Mouse (Mus musculus): ENCODE measurements around the gene Klhl40. TPM values are rescaled to one million over a fixed set of nuclear protein-coding genes. Genes with fewer than 3 reads are reported as not detected.

Klhl40 gene
- total RNA-seq, 2 experiments from 2014 or later, result 113 to 118 TPM

DNA sequence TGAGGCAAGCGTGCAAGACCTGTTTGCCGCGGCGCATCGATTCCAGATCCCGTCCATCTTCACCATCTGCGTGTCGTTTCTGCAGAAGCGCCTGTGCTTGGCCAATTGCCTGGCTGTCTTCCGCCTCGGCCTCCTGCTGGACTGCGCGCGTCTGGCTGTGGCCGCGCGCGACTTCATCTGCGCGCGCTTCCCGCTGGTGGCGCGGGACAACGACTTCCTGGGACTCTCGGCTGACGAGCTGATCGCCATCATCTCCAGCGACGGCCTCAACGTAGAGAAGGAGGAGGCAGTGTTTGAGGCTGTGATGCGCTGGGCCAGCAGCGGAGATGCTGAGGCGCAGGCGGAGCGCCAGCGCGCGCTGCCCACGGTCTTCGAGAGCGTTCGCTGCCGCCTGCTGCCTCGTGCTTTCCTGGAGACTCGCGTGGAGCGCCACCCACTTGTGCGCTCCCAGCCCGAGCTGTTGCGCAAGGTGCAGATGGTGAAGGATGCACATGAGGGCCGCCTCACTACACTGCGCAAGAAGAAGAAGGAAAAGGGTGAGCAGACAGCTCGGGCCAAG, 738 bp downstream of the Klhl40 start:
- peak; percentile 71 for DNase-seq

DNA sequence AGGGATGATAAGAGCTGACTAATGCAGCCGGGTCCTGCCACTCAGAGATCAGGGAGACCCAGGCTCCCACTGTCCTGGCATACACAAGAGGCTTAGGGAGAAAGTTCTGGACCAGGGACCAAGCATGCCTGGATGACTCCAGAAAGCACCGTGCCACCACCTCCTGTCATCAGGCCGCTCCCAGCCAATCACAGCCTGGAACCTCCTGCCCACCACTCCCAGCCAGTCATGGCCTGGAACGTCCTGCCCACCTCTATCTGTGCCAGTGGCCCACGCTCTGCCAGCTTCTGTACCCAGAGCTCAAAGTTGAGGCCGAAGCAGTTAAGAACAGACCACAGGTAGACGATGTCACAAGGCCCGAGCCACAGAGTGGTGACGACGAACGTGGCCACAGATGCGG, 7.4 kb downstream of the Klhl40 start:
- DNase-seq, result no peak

DNA sequence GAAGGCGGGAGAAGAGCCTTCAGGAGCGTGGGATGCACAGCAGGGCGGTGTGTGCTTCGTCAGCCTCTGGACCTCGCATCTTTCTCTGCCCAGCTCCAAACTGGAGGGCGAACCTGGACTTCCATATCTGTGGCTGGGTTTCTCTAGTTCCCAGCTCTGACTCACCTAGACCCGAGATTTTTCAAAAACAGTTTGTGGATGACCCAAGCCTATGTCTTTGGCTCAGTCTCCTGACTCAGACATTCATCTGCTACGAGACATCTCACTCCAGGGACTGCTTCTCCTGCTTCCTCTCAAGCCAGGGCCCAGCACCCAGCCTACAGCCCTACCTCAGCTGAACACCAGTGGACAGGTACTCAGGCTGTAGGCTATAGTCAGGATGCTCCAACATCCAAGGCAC, 7.9 kb downstream of the Klhl40 start:
- DNase-seq, result no peak

DNA sequence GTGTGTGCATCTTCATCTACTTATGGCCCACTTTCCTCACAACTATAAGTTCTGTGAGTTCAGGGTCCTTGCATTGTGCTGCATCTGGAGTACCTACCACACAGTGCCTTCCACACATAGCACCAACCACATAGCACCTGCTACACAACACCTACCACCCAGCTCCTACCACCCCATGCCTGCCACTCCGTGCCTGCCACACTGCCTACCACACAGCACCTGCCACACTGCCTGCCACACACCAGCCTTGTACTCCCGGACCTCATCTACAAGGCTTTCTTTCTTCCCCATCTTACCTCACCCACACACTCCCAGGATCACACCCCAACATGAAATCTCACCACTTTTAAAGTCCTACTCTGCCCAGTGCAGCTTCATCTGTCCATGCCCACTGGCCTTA, 9.0 kb downstream of the Klhl40 start:
- no peak for DNase-seq

- DNase-seq, result peak; percentile 93
Measured at GRCm38 (mm10) chr9:121791206-121791605, 13.8 kb downstream of the Klhl40 start.

- peak; percentile 72 for DNase-seq
Measured at GRCm38 (mm10) chr9:121791757-121792521, 14.5 kb downstream of the Klhl40 start, which contains the start of gene Hhatl. Gene Hhatl, minus strand, starts transcription at chr9:121792507.

- no peak for DNase-seq
Measured at GRCm38 (mm10) chr9:121794972-121795539, 17.6 kb downstream of the Klhl40 start.

DNA sequence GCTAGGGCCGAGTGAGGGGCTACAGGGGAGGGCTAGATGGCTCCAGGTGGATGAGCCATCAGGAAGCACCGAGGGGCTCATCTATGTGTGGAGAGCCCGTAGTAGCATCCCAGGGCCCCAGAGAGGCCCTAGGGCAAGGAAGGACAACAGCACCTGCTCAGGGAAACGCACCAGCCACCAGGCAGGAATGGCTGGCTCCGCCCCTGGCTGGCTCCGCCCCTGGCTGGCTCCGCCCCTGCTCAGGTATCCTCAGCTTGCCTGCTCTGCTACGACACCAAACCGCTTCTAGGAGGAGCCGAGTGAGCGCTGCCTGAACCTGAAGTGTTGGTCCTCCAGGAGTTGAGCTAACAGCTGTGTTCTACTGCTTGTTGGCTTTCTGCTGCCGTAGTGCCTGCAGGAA, 20.3 kb downstream of the Klhl40 start:
- no peak for DNase-seq

GRCm38 (mm10) chr9:121798887-121799520, 21.6 kb downstream of the Klhl40 start:
- no peak for DNase-seq

DNA sequence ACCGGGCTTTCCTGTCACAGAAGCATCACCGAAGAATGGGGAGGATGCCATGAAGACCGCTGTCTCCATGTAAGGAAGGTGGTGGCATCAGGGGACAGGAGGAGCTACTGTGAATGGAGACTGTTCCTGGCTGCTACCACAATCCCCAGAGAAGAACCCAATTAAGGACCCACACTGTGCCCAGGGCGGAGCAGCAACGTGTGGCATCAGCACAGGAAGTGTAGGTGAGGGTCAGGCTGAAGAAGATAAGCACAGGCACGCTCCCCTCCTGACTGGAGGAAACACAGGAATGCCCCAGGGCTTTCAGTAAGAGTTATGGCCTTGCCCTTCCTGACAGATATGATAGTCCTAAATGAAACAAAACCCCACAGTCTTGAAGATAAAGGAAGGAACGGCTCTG, 25.3 kb downstream of the Klhl40 start:
- no peak for DNase-seq

DNA sequence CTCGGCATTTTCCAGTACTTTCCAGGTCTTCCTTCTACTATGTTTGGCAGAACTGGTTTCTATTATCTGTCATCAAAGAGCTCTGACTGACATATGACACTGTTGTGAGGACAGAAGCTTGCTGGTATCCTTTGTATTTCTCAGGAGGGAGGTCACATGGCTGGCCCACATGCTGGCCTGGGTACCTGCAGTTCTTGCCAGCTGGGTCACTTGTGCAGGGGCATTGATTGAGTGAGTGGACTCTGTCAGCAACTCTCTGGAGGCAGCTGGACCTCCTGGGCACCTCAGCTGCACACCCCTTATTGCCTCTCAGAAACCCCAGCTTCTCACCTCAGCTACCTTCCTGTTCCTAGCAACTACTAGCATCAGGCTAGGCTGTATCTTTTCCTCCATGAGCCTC, 30.1 kb downstream of the Klhl40 start:
- DNase-seq, result no peak

- DNase-seq, result no peak
Measured at GRCm38 (mm10) chr9:121807947-121808346, 30.5 kb downstream of the Klhl40 start.

DNA sequence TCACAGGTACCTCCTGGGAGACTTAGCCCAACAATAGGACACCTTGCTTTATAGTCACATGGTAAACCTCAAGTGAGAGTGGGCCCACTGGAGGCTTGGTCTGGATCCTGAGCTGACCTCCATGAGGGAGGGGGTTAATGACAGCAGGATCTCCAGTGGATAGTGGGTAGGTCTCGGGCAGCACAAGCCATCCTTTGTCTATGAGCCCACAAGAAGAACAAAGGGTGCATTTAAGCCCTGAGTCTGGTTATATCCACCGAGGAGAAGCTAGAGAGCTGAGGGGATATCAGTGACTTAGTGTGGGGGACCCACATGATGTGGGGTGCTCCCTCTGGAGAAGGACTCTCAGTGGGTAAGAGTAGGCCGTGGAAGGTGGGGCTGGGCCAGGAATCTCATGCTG, 31.1 kb downstream of the Klhl40 start:
- DNase-seq, result no peak

DNA sequence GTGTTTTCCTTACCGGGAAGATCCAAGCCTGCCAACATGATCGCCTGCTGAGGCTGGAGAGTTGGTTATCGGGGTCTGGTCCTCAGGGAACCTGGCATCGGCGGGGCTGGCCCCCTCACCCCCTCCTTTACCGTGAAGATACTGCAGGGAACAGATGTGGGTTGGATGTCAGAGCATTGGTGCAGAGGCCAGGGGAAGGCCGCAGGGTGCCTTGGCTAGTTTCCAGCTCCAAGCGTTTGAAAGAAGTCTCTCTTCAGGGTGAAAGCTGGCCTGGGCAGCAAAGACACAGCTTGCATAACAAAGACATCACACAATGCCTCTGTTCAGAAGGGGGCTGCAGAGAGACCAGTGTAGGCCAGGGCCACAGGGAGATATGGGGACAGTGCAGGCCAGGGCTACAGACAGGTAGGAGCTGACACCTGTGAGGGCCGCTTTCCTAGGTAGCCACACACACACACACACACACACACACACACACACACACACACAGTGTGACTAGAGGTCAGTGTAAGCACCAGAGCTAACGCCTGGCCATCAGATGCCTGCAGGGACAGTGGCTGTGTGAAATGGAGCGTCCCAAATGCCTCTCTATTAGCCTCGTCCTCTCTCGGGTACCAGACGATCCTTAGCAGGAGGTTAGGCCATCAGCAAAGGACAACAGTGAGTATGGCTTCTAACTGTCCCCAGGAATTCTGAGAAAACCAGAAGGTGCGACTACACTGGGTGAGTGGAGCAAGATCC, 32.8 kb downstream of the Klhl40 start:
- DNase-seq, result no peak

DNA sequence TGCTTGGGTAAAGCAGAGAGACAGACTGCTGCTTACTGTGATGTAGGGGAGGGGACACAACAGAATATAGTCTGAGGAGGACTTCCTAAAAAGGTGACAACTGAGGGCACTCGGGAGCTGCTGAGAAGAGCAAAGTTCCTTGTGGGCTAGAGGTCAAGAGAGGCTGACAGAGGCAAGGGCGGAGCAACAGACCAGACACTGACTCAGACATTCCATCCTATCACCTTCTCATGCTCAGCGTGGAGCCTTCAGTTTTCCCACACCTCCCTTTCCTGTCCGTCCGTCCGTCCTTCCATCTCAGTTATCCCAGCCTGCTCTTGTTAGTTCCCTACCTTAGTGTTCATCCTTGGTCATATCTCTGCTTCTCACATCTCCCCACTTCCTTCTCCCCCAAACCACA, 37.8 kb downstream of the Klhl40 start:
- no peak for DNase-seq

DNA sequence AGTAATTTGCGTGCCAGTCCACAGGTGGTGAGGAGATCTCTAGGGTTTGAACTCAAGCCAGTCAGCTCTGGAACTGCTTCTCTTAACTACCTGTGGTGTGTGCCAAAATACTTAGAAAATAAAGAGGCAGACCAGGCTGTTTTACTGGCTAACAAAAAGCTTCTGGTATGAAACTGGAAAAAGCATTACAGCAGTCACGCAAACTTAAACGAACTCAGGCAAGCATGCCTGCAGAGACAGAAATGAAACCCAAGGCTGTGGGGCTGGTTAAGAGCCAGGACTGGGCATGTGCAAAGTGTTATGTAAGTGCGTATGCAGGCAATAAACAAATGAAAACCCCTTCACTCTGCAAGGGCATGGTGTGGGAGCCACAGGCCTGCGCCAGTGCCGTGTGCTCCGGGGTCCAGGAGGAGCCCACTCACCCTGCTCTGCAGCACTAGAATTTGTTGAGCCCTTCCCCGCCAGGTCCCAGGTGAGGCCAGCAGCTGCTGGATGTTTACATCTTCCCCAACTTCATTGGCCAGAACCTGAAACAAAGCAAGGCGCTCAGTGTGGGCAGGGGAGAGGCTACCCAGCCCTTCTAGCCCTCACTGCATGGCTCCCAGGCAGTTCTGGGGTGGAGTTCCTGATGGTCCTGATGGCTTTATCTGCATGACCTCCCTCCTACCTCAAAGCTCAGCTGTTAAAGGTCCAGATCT, 41.8 kb downstream of the Klhl40 start:
- no peak for DNase-seq

DNA sequence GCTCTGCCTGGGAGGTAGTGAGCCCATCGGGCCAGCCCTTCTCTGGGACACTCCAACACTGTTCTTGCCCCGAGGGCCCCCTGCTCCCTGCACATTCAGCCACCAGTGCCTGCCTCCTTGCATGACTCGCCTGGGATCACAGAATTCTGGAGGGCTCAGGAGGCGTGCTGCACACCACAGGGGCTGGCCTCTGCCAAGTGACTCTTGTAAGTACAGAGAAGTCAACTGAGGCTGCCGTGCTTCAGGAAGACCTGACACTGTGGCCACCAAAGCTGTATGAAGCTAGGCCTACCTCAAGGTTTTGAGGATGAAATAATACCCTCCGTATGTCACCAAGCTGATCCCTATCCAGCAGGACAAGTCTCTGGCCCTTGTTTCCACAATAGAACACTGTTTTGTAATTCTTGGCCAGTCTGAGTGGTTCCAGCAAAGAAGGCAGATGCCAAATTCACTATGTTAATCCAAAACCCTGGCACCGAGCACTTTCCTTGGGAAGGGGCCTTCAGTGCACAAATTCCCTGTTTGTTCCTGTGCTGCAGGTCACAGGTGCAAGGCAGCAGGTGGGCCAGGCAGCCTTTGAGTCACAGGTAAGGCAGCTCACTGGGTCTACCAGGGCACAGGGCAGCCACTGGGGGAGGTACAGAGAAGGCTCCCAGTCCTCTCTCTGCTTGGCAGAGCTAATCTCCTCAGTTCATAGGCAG, 42.5 kb downstream of the Klhl40 start:
- no peak for DNase-seq

GRCm38 (mm10) chr9:121820765-121821164, 43.4 kb downstream of the Klhl40 start:
- no peak for DNase-seq

DNA sequence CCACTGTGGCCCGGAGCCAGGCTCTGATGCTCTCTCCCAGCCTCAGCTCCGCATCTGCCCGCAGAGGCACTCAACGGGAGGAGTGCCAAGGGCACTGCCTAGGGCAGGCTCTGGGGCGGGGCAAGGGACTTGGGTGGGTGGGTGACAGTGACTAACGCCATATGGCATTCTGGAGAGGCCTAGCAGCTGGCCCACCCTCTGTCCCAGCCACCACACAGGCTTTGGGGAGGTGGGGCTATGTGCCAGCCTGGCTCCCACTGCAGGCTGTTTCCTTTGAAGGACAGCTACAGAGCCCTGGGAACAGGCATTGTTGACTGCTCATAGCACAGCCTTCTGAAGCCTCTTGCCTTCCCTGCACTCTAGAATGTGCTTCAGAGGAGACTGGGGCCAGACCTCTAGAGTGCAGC, 45.2 kb downstream of the Klhl40 start:
- no peak for DNase-seq

DNA sequence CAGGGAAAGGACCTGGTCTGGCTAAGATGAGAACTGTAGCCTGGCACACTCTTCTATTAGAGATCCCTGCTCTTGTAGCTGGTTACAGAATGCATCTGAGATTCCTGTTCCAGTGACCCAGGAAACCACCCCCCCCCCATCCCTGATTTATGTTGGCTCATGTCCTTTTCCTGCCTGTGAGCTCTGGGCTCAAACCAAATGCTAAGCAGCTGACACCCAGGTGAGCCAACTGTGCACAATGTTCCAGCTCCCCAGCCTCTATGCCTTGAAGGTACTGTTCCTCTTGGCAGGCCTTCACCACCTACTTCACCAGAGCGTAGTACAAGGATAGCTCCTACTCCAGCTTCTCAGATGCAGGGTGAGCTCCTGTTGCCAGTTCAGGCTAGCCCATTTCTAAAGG, 45.6 kb downstream of the Klhl40 start:
- no peak for DNase-seq

- no peak for DNase-seq
Measured at GRCm38 (mm10) chr9:121823991-121824390, 46.6 kb downstream of the Klhl40 start.
